Mouse (Mus musculus) ES-E14 (cell line): ENCODE data around the gene Chsy1.

Experiments
- MAFK ChIP-seq: IDR thresholded peaks from 2 replicates; pipeline ENCODE4 v1.6.1; 2014; ENCODE audit warnings: mild to moderate bottlenecking, low read depth, low read length, inconsistent platforms; ENCODE audit not compliant: insufficient read depth
- ZC3H11A ChIP-seq: IDR thresholded peaks from 2 replicates; pipeline ENCODE4 v1.6.1; 2012; ENCODE audit warnings: low read depth, mild to moderate bottlenecking, inconsistent platforms, low read length, borderline replicate concordance

GRCm38 (mm10) chr7:66176256-66176655 is 66.9 kb downstream of the Chsy1 start:
- TF ChIP-seq MAFK (no peak), ZC3H11A (no peak)
